Mouse (Mus musculus) heart, adult 2 months (tissue): ENCODE results near the gene Cul9. TPM values are rescaled to one million over a fixed set of nuclear protein-coding genes. Genes with fewer than 3 reads are reported as not detected.

Source experiments
- DNase-seq, 2 experiments: peaks; one replicate each; pipeline ENCODE4 v3.0.0; 2021
- H3K27ac ChIP-seq: fragments of 200-600 bp; 2 replicates; pipeline ENCODE4 v1.8.1; 2022
- H3K27me3 ChIP-seq: fragments of 200-500 bp; 2 replicates; pipeline ENCODE4 v1.6.1; 2012; ENCODE audit warnings: mild to moderate bottlenecking, low read length, inconsistent platforms, mixed read lengths; ENCODE audit not compliant: control insufficient read depth, insufficient read depth
- H3K36me3 ChIP-seq: fragments of 200-500 bp; 2 replicates; pipeline ENCODE4 v1.6.1; 2012; ENCODE audit warnings: low read length, inconsistent platforms; ENCODE audit not compliant: control insufficient read depth, insufficient read depth
- H3K4me1 ChIP-seq: fragments of 200-500 bp; 2 replicates; pipeline ENCODE4 v1.6.1; 2011; ENCODE audit warnings: low read length; ENCODE audit not compliant: control insufficient read depth, insufficient read depth
- H3K4me3 ChIP-seq: fragments of 200-600 bp; 2 replicates; pipeline ENCODE4 v1.8.1; 2022
- H3K79me2 ChIP-seq: fragments of 200-500 bp; replicated peaks from 2 replicates; pipeline ENCODE4 v1.6.1; 2012; ENCODE audit warnings: mild to moderate bottlenecking, inconsistent platforms, low read length, moderate library complexity, mixed read lengths; ENCODE audit not compliant: control insufficient read depth, insufficient read depth
- H3K9ac ChIP-seq: fragments of 200-500 bp; 2 replicates; pipeline ENCODE4 v1.6.1; 2012; ENCODE audit warnings: low read depth, mild to moderate bottlenecking, control low read depth, inconsistent platforms, low read length, mixed read lengths
- CTCF ChIP-seq: fragments of 200-600 bp; IDR thresholded peaks from 2 replicates; pipeline ENCODE4 v1.8.1; 2022; ENCODE audit warnings: antibody characterized with exemption, mild to moderate bottlenecking, moderate library complexity
- EP300 ChIP-seq: fragments of 200-500 bp; IDR thresholded peaks from 2 replicates; pipeline ENCODE4 v1.6.1; 2011; ENCODE audit warnings: low read depth, low read length, control low read depth; ENCODE audit not compliant: insufficient read depth
- POLR2A ChIP-seq: fragments of 200-500 bp; IDR thresholded peaks from 2 replicates; pipeline ENCODE4 v1.6.1; 2011; ENCODE audit warnings: mild to moderate bottlenecking, low read depth, low read length, control low read depth; ENCODE audit not compliant: insufficient read depth
- WGBS: fragments of 180-500 bp; shearing (Covaris S2); methylation state at CpG from one replicate; pipeline ENCODE4 v1.1.7; 2018; 5-methylcytosine and 5-hydroxymethylcytosine counted together
- intact Hi-C: fragments of 180-260 bp; cut with DNase I; formaldehyde crosslinking; loops from one replicate; pipeline ENCODE4 v1.15.1; 2025
- polyA plus RNA-seq: library from polyadenylated mRNA; depleted of rRNA; stranded (reverse); fragments of >200 nt; gene quantifications from 2 replicates; pipeline ENCODE4 v1.2.3, GENCODE M21; 2012
- total RNA-seq, 2 experiments: library from RNA; stranded (reverse); gene quantifications; 2 replicates each; pipeline ENCODE4 v1.2.3; 2021

Gene Cul9
- total and polyA plus RNA-seq, 3 experiments, result 20.1 to 21.9 (median 21.6) TPM

GRCm38 (mm10) chr17:46552841-46553423 lies 6.7 kb upstream of the Cul9 start:
- peak overlapping the region; percentile 44 for H3K4me3 ChIP-seq
- no peaks in the 10 kb centered on the region for H3K27me3 ChIP-seq
- peaks cover 4% of the 10 kb centered on the region for H3K36me3 ChIP-seq
- 4% methylated on average over 24 of the region's 24 CpGs for WGBS
- TF ChIP-seq POLR2A (peak; percentile 52; the same call in 1 of the 2 replicates), CTCF (peak; percentile 14; the same call in 1 of the 2 replicates), EP300 (0 out of 2 replicates have a peak, but pooled peaks have one; percentile 49)
- peak overlapping the region; percentile 98 for H3K27ac ChIP-seq
- H3K79me2 ChIP-seq, result peaks cover 2% of the 10 kb centered on the region; the same call in 1 of the 2 replicates
- no peak overlapping the region for H3K9ac ChIP-seq
- peaks cover 9% of the 10 kb centered on the region for H3K4me1 ChIP-seq
- DNase-seq, result peak; percentile 94 to 95
- intact Hi-C loops, result loop anchor here (5.0 kb wide), 1 partner anchor 159 kb away; the partner anchor contains the start of gene Pex6

- Histone ChIP-seq H3K27me3 (no peaks in the 10 kb centered on the region), H3K36me3 (peaks cover 4% of the 10 kb centered on the region), H3K4me3 (no peak overlapping the region), H3K79me2 (peaks cover 2% of the 10 kb centered on the region; the same call in 1 of the 2 replicates), H3K9ac (no peak overlapping the region), H3K27ac (peak overlapping the region; percentile 42), H3K4me1 (peaks cover 9% of the 10 kb centered on the region)
- DNase-seq, result no peak
- intact Hi-C loops, result loop anchor here (5.0 kb wide), 1 partner anchor 160 kb away; the partner anchor contains the start of gene Pex6
- WGBS, result 80% methylated on average over 7 of the region's 7 CpGs
- TF ChIP-seq POLR2A, result no peak
- TF ChIP-seq EP300, result no peak
- no peak for TF ChIP-seq CTCF
Observed at GRCm38 (mm10) chr17:46552151-46552550, 6.0 kb upstream of the Cul9 start.

DNA sequence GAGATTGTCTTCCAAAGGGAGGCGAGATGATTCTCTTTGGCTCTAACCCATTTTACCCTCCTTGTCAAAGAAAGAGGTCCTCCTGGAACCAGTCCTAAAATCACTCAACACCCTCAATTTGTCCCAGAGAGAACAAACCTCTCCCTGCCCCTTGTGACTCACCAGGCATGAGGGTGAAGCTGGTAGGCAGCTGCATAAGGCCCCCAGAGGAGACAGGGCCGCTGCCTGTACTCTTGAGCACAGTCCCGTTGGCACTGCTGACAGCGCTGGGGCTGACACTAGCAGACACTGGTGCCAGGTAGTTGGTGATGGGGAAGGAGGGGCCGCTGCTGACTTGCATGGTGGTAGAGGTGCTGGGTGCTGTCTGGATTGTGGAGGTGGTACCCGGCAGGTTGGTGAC lies 5.2 kb upstream of the Cul9 start:
- Histone ChIP-seq H3K79me2 (peaks cover 2% of the 10 kb centered on the region; the same call in 1 of the 2 replicates), H3K27me3 (no peaks in the 10 kb centered on the region), H3K4me3 (no peak overlapping the region), H3K27ac (peak overlapping the region; percentile 42; the same call in 1 of the 2 replicates), H3K36me3 (peaks cover 4% of the 10 kb centered on the region), H3K4me1 (peaks cover 10% of the 10 kb centered on the region), H3K9ac (no peak overlapping the region)
- WGBS, result 60% methylated on average over 6 of the region's 6 CpGs
- intact Hi-C loops, result loop anchor here (5.0 kb wide), 1 partner anchor 161 kb away; the partner anchor contains the start of gene Pex6
- DNase-seq, result peak in 1 of 2 experiments; percentile 51
- 0 out of 2 replicates have a peak, but pooled peaks have one; percentile 27 for TF ChIP-seq EP300
- no peak for TF ChIP-seq POLR2A

GRCm38 (mm10) chr17:46550904-46551303 lies 4.7 kb upstream of the Cul9 start:
- Histone ChIP-seq H3K4me1 (peaks cover 10% of the 10 kb centered on the region), H3K79me2 (peaks cover 2% of the 10 kb centered on the region; the same call in 1 of the 2 replicates), H3K36me3 (peaks cover 4% of the 10 kb centered on the region), H3K9ac (no peak overlapping the region), H3K27ac (peak overlapping the region; percentile 42), H3K4me3 (no peak overlapping the region), H3K27me3 (no peaks in the 10 kb centered on the region)
- intact Hi-C loops, result loop anchor here (5.0 kb wide), 1 partner anchor 161 kb away; the partner anchor contains the start of gene Pex6
- DNase-seq, result no peak
- 77% methylated on average over 7 of the region's 7 CpGs for WGBS
- no peak for TF ChIP-seq CTCF
- TF ChIP-seq EP300, result no peak
- no peak for TF ChIP-seq POLR2A

DNA sequence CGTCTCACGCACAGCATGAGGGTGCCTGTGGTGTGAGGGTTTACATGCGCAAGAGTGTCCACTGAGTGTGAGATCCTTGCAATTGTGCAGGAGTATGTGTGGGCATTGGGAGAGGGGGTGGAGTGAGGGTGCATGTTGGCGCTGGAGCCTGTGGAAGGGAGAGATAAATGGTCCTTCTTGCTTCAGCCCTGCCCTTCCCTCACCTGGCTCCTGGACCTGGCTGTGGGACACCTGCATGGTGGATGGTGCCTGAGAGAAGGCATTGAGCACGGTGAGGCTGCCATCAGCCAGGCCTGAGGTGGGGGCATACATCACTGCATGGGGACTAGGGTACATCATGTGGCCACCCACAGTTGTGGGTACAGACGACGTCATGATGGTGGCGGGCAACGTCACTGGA lies 3.5 kb upstream of the Cul9 start:
- Histone ChIP-seq H3K4me1 (peaks cover 10% of the 10 kb centered on the region), H3K27ac (no peak overlapping the region), H3K79me2 (peaks cover 2% of the 10 kb centered on the region; the same call in 1 of the 2 replicates), H3K36me3 (peaks cover 4% of the 10 kb centered on the region), H3K9ac (no peak overlapping the region), H3K4me3 (no peak overlapping the region), H3K27me3 (no peaks in the 10 kb centered on the region)
- DNase-seq, result no peak
- WGBS, result 84% methylated on average over 9 of the region's 9 CpGs
- intact Hi-C loops, result loop anchor here (5.0 kb wide), 1 partner anchor 163 kb away; the partner anchor contains the start of gene Pex6
- TF ChIP-seq CTCF, result no peak
- no peak for TF ChIP-seq EP300
- no peak for TF ChIP-seq POLR2A

DNA sequence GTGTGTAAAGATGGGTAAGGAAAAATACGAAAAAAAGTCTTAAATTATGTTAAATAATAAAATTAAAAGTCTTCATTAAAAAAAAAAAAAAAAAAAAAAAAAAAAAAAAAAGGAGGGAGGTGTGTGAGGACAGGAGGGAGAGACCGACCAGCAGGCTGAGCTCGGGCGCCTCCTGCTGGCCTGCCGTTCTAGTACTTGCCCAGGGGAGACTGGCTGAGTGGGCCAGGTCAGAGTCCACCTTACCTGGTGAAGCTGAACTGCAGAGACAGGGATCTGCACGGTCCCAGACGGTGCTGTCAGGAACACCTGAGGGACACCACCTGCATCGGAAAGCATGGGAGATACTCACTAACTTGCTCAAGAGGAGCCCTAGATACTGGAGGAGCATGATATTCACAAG lies 3.0 kb upstream of the Cul9 start:
- peak in 1 of 2 experiments; percentile 42 for DNase-seq
- Histone ChIP-seq H3K4me3 (no peak overlapping the region), H3K36me3 (peaks cover 4% of the 10 kb centered on the region), H3K4me1 (peaks cover 10% of the 10 kb centered on the region), H3K27ac (no peak overlapping the region), H3K27me3 (no peaks in the 10 kb centered on the region), H3K79me2 (peaks cover 2% of the 10 kb centered on the region; the same call in 1 of the 2 replicates), H3K9ac (no peak overlapping the region)
- WGBS, result 45% methylated on average over 8 of the region's 8 CpGs
- TF ChIP-seq EP300 (no peak), CTCF (peak; percentile 62)
- intact Hi-C loops, result no loop called here
